Mouse (Mus musculus) heart, adult 18-20 months (tissue): ENCODE results near the gene Gm3239. TPM values are rescaled to one million over a fixed set of nuclear protein-coding genes. Genes with fewer than 3 reads are reported as not detected.
"Not testable (repeated sequence)": the region's sequence is repeated elsewhere in the genome, so short reads cannot be mapped to it uniquely, and the experiment has no call there.

ENCODE experiments used
- DNase-seq, 2 experiments: peaks; one replicate each; pipeline ENCODE4 v3.0.0; 2021 to 2022; ENCODE audit warnings: mixed read lengths in 1 of 2
- long read RNA-seq, 2 experiments: library from polyadenylated mRNA; stranded (forward); transcript quantifications; one replicate each; pipeline ENCODE4 v2.0.0; 2021
- total RNA-seq, 2 experiments: library from RNA; stranded (reverse); gene quantifications; 2 replicates each; pipeline ENCODE4 v1.2.3; 2021

Gene Gm3239
- total RNA-seq = not detected
- long read RNA-seq, experiment 1, partial matches to known transcripts = 0 of 1 reads
- long read RNA-seq, experiment 1, other reads (novel, unspliced or antisense) = 1 of 1 reads
- long read RNA-seq, experiment 2 = 0 reads

DNA sequence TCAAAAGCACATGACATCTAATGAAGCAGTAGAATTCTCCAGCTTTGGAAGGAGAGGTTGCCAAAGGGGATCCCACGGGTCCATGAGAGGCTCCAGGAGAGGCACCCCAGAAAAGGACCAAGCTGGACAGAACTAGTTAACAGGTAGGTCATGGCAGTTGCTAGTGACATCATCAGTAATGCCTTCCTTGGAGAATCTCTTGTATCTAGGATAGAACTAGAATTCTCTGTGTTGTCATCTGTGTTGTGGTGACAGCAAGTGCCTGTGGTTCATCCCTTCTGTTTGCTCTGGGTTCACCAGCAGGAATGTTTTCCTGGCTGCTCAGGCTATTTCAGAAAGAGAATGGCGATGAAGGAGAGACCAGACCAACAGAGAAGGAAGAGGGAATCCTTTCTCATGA lies at the start of gene Gm3239:
Gene Gm3239 (plus strand): TSS at position 301 of the 400 bp plus-strand sequence.
- DNase-seq = not testable (repeated sequence)

DNA sequence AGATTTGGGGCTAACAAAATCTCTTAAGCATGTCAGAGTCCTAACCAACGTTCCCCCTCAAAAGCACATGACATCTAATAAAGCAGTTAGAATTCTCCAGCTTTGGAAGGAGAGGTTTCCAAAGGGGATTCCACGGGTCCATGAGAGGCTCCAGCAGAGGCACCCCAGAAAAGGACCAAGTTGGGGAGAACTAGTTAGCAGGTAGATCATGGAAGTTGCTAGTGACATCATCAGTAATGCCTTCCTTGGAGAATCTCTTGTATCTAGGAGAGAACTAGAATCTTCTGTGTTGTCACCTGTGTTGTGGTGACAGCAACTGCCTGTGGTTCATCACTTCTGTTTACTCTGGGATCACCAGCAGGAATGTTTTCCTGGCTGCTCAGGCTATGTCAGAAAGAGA lies 31.9 kb upstream of the Gm3239 start, which contains the start of gene Gm8159:
Gene Gm8159 (plus strand): TSS at position 301 of the 400 bp plus-strand sequence.
- DNase-seq = not testable (repeated sequence)

DNA sequence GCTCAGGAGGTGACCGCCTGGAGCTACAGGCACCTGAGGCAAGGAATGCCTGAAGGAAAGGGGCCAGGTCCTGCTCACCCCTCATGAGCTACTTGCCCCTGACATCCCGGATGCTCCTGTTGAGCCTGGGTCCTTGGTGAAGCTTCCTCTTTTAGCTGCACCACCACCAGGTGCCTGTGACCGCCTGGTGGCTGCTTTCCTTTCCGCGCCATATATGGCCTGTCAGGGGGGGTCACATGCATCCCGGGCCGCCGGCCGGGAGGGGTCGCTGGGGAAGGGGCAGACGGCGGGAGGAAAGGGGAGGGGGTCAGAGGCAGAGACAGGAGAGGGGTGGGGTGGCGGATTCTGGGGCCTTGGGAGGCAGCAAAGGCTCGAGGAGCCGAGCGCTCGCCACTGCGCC lies 14.7 kb upstream of the Gm3239 start:
- peak in 1 of 2 experiments; percentile 4 for DNase-seq

DNA sequence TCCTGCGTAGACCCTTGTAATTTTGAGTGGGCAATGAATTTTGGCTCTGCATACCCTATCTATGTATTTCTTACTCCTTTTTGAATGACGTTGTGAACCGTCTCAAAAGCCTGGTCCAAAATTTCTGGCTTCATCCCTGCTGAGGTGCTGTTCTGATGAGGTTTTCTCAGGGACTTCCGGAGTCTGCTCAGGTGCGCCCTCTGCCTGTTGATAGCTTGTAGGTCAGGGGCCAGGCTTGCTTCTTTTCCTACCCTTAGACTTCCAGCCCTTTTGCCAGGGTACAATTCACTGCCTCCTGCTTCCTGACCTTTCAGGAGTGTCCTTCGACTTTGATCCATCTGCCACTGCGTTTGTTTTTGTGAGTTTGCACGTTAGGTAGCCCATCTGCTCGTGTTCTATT lies 13.7 kb upstream of the Gm3239 start:
- peak; percentile 3 for DNase-seq

DNA sequence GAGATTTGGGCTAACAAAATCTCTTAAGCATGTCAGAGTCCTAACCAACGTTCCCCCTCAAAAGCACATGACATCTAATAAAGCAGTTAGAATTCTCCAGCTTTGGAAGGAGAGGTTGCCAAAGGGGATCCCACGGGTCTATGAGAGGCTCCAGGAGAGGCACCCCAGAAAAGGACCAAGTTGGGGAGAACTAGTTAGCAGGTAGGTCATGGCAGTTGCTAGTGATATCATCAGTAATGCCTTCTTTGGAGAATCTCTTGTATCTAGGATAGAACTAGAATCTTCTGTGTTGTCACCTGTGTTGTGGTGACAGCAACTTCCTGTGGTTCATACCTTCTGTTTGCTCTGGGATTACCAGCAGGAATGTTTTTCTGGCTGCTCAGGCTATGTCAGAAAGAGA lies 44.9 kb downstream of the Gm3239 start, which contains the start of gene Gm7876:
Gene Gm7876 (plus strand): TSS at position 301 of the 400 bp plus-strand sequence.
- not testable (repeated sequence) for DNase-seq

Other genes starting within 250 kb of the Gm3239 start
- gene Gm3164, start 248.7 kb upstream of the Gm3239 start, total RNA-seq = under 1 TPM in 1 of 2 experiments, not detected in 1; 0.28 TPM
- gene Gm3173, start 233.2 kb upstream of the Gm3239 start, total RNA-seq = not detected
- not detected for gene Gm3182, start 182.4 kb upstream of the Gm3239 start, total RNA-seq
- not detected for gene Gm3047, start 108.8 kb upstream of the Gm3239 start, total RNA-seq
- gene Gm8159, start 31.8 kb upstream of the Gm3239 start, total RNA-seq = not detected
- not detected for gene Gm7876, start 45.0 kb downstream of the Gm3239 start, total RNA-seq
- not detected for gene Gm3252, start 62.6 kb downstream of the Gm3239 start, total RNA-seq
- gene Gm9602, start 112.1 kb downstream of the Gm3239 start, total RNA-seq = not detected
- not detected for gene Gm3269, start 173.9 kb downstream of the Gm3239 start, total RNA-seq
- under 1 TPM in 1 of 2 experiments, not detected in 1; 0.97 TPM for gene Gm3264, start 191.4 kb downstream of the Gm3239 start, total RNA-seq
- gene Gm3278, start 228.2 kb downstream of the Gm3239 start, total RNA-seq = not detected